Mouse (Mus musculus) lung, postnatal 0 days (tissue): ENCODE data around the gene Fthl17e. TPM values are rescaled to one million over a fixed set of nuclear protein-coding genes. Genes with fewer than 3 reads are reported as not detected.
"Not testable (repeated sequence)": the region's sequence is repeated elsewhere in the genome, so short reads cannot be mapped to it uniquely, and the experiment has no call there.

Experiments used
- ATAC-seq: fragments of 200-750 bp; cut with Nextera tagmentation; 2 replicates; pipeline ENCODE4 v1.8.0; 2017; ENCODE audit warnings: moderate library complexity
- DNase-seq: peaks from one replicate; pipeline ENCODE4 v3.0.0-alpha.2; 2016; ENCODE audit warnings: low spot score
- H3K27ac ChIP-seq: fragments of 300-500 bp; sonication (generic); 2 replicates; pipeline ENCODE4 v1.5.1; 2014; ENCODE audit warnings: antibody characterized with exemption, mild to moderate bottlenecking, low read length, mixed read lengths
- H3K27me3 ChIP-seq: fragments of 300-500 bp; sonication (generic); replicated peaks from 2 replicates; pipeline ENCODE4 v1.6.1; 2014; ENCODE audit warnings: low read length, mixed read lengths; ENCODE audit not compliant: insufficient read depth
- H3K36me3 ChIP-seq: fragments of 300-500 bp; sonication (generic); 2 replicates; pipeline ENCODE4 v1.6.1; 2014; ENCODE audit warnings: low read length, mixed read lengths; ENCODE audit not compliant: insufficient read depth
- H3K4me1 ChIP-seq: fragments of 300-500 bp; sonication (generic); 2 replicates; pipeline ENCODE4 v1.6.1; 2014; ENCODE audit warnings: antibody characterized with exemption, low read depth, low read length, mixed read lengths; ENCODE audit not compliant: insufficient read depth
- H3K4me2 ChIP-seq: fragments of 300-500 bp; sonication (generic); replicated peaks from 2 replicates; pipeline ENCODE4 v1.6.1; 2014; ENCODE audit warnings: low read depth, mild to moderate bottlenecking, low read length, moderate library complexity, mixed read lengths
- H3K4me3 ChIP-seq: fragments of 300-500 bp; sonication (generic); 2 replicates; pipeline ENCODE4 v1.5.1; 2014; ENCODE audit warnings: low read depth, low read length
- H3K9ac ChIP-seq: fragments of 300-500 bp; sonication (generic); replicated peaks from 2 replicates; pipeline ENCODE4 v1.6.1; 2014; ENCODE audit warnings: low read depth, mild to moderate bottlenecking
- H3K9me3 ChIP-seq: fragments of 300-500 bp; sonication (generic); 2 replicates; pipeline ENCODE4 v1.6.1; 2016; ENCODE audit warnings: low read length, mixed read lengths
- CTCF ChIP-seq: IDR thresholded peaks from 2 replicates; pipeline ENCODE4 v1.5.1; 2016; ENCODE audit warnings: antibody characterized with exemption, mild to moderate bottlenecking
- EP300 ChIP-seq: IDR thresholded peaks from 2 replicates; pipeline ENCODE4 v1.6.1; 2016; ENCODE audit warnings: antibody characterized with exemption, mild to moderate bottlenecking, control low read depth
- WGBS: fragments of 180-500 bp; shearing (Covaris S2); extraction: QIAGEN DNeasy Blood & Tissue Kit; methylation state at CpG from one replicate; pipeline ENCODE4 v1.1.7; 2014; 5-methylcytosine and 5-hydroxymethylcytosine counted together
- polyA plus RNA-seq: library from polyadenylated mRNA; unstranded; fragments of >200 nt; fragmentation: Nextera tagmentation; extraction: Ambion mirVana; gene quantifications from 2 replicates; pipeline ENCODE4 v1.2.1, GENCODE M21; 2015

Gene Fthl17e
- polyA plus RNA-seq, result not detected in 2 replicates

- not testable (repeated sequence) for H3K9ac ChIP-seq, H3K36me3 ChIP-seq, H3K27ac ChIP-seq, H3K27me3 ChIP-seq, H3K4me3 ChIP-seq, H3K4me1 ChIP-seq, DNase-seq, ATAC-seq, H3K9me3 ChIP-seq, H3K4me2 ChIP-seq
- WGBS, result 67% methylated on average over 1 of the region's 10 CpGs
These were observed at the start of gene Fthl17e for GRCm38 (mm10) chrX:9033193-9033592. TSS of gene Fthl17e (plus strand) at chrX:9033493.

- not testable (repeated sequence) for ATAC-seq, H3K4me2 ChIP-seq, H3K27ac ChIP-seq, H3K4me3 ChIP-seq, H3K9me3 ChIP-seq, DNase-seq, H3K9ac ChIP-seq, H3K4me1 ChIP-seq, H3K36me3 ChIP-seq, H3K27me3 ChIP-seq
- no CpG with 5 or more reads among the region's 9 CpGs for WGBS
These were observed 46.6 kb upstream of the Fthl17e start, which contains the start of gene Fthl17d for GRCm38 (mm10) chrX:8986655-8987054. TSS of gene Fthl17d (minus strand) at chrX:8986755.

GRCm38 (mm10) chrX:9016079-9016478 lies 17.2 kb upstream of the Fthl17e start:
- ATAC-seq (no peak), DNase-seq (no peak)

GRCm38 (mm10) chrX:9019481-9019880 lies 13.8 kb upstream of the Fthl17e start:
- DNase-seq (no peak), ATAC-seq (no peak)
- no peak overlapping the region for H3K9ac ChIP-seq
- H3K4me3 ChIP-seq, result no peak overlapping the region
- no peak overlapping the region for H3K4me2 ChIP-seq
- H3K27me3 ChIP-seq, result no peaks in the 10 kb centered on the region
- no peaks in the 10 kb centered on the region for H3K9me3 ChIP-seq
- 59% methylated on average over 10 of the region's 10 CpGs for WGBS
- no peaks in the 10 kb centered on the region for H3K4me1 ChIP-seq
- no peaks in the 10 kb centered on the region for H3K36me3 ChIP-seq
- TF ChIP-seq CTCF (no peak), EP300 (no peak)
- no peak overlapping the region for H3K27ac ChIP-seq

More at GRCm38 (mm10) chrX:9016079-9016478, 17.2 kb upstream of the Fthl17e start:
- TF ChIP-seq EP300, result no peak
- no peak for TF ChIP-seq CTCF
- H3K27ac ChIP-seq, result no peak overlapping the region
- no peak overlapping the region for H3K4me3 ChIP-seq
- no peak overlapping the region for H3K4me2 ChIP-seq
- no peaks in the 10 kb centered on the region for H3K36me3 ChIP-seq
- H3K9me3 ChIP-seq, result no peaks in the 10 kb centered on the region
- H3K9ac ChIP-seq, result no peak overlapping the region
- no peaks in the 10 kb centered on the region for H3K27me3 ChIP-seq
- H3K4me1 ChIP-seq, result no peaks in the 10 kb centered on the region
- WGBS, result 33% methylated on average over 1 of the region's 1 CpGs

GRCm38 (mm10) chrX:9041611-9042010 lies 8.3 kb downstream of the Fthl17e start:
- not testable (repeated sequence) for H3K27me3 ChIP-seq, ATAC-seq, H3K4me3 ChIP-seq, H3K9ac ChIP-seq, H3K9me3 ChIP-seq, H3K36me3 ChIP-seq, DNase-seq, H3K4me1 ChIP-seq, H3K27ac ChIP-seq, H3K4me2 ChIP-seq
- 36% methylated on average over 2 of the region's 4 CpGs for WGBS

DNA sequence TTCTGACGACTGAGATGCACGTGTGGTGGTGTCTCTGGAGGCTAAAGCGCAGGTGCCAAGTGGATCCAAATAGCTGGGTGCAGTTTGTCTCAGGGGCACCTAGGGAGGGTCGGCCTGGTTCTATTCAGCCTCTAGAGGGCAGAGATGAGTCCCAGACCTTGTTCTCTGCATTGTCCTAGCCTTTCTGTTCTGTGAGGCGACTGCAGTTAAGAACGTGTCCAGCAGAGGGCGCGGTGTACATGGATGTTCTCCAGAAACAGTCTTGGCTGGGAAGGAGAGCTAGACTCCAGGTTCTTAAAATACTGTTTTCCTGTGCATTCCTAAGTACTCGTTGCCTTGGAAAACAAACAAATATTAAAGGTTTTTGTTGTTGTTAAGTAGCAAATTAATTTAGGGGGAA lies 27.7 kb downstream of the Fthl17e start:
- peak; percentile 33 for TF ChIP-seq CTCF
- not testable (repeated sequence) for H3K4me3 ChIP-seq, ATAC-seq, H3K4me1 ChIP-seq, H3K27me3 ChIP-seq, H3K27ac ChIP-seq, H3K4me2 ChIP-seq, H3K36me3 ChIP-seq, H3K9ac ChIP-seq, DNase-seq, H3K9me3 ChIP-seq
- WGBS, result 20% methylated on average over 2 of the region's 9 CpGs

- Histone ChIP-seq H3K27me3 (no peaks in the 10 kb centered on the region), H3K4me1 (no peaks in the 10 kb centered on the region), H3K4me2 (no peak overlapping the region), H3K9me3 (no peaks in the 10 kb centered on the region), H3K4me3 (no peak overlapping the region), H3K36me3 (no peaks in the 10 kb centered on the region), H3K9ac (no peak overlapping the region), H3K27ac (no peak overlapping the region)
- DNase-seq, result peak; percentile 3
- ATAC-seq, result no peak
- 84% methylated on average over 4 of the region's 4 CpGs for WGBS
- TF ChIP-seq CTCF, result no peak
- TF ChIP-seq EP300, result no peak
These were observed 28.8 kb downstream of the Fthl17e start for GRCm38 (mm10) chrX:9062101-9062500.

DNA sequence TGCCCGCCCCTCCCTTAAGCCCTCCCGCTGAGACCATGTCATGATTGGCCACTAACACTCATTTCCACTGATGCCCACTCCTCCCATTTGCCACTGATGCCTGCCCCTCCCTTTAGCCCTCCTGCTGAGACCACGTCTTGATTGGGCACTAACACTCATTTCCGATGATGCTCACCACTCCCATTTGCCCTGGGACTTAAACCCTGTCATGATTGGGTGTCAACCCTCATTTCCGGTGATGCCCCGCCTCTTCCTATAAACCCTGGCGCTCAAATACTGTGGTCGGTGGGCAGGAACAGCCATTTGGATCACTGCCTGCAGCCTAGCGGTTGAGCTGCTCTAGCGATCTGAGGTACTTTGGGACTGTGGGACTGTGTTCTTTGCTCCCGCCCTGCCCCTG lies 29.4 kb downstream of the Fthl17e start, which contains the start of gene Fthl17f:
Gene Fthl17f (plus strand): TSS at position 301 of the 400 bp plus-strand sequence.
- H3K27ac ChIP-seq, H3K4me2 ChIP-seq, ATAC-seq, H3K4me3 ChIP-seq, H3K27me3 ChIP-seq, DNase-seq, H3K4me1 ChIP-seq, H3K36me3 ChIP-seq, H3K9me3 ChIP-seq, H3K9ac ChIP-seq: not testable (repeated sequence)
- 92% methylated on average over 11 of the region's 11 CpGs for WGBS
